Mouse (Mus musculus): ENCODE data around the gene Noa1. TPM values are rescaled to one million over a fixed set of nuclear protein-coding genes. Genes with fewer than 3 reads are reported as not detected.
A peak's percentile ranks its signal among the peaks of the same experiment; 100 is the strongest.

The Noa1 gene
- 35.9 and 39.6 TPM in 2 replicates for polyA plus RNA-seq (2016; fragmentation: Nextera tagmentation; extraction: Ambion mirVana)

DNA sequence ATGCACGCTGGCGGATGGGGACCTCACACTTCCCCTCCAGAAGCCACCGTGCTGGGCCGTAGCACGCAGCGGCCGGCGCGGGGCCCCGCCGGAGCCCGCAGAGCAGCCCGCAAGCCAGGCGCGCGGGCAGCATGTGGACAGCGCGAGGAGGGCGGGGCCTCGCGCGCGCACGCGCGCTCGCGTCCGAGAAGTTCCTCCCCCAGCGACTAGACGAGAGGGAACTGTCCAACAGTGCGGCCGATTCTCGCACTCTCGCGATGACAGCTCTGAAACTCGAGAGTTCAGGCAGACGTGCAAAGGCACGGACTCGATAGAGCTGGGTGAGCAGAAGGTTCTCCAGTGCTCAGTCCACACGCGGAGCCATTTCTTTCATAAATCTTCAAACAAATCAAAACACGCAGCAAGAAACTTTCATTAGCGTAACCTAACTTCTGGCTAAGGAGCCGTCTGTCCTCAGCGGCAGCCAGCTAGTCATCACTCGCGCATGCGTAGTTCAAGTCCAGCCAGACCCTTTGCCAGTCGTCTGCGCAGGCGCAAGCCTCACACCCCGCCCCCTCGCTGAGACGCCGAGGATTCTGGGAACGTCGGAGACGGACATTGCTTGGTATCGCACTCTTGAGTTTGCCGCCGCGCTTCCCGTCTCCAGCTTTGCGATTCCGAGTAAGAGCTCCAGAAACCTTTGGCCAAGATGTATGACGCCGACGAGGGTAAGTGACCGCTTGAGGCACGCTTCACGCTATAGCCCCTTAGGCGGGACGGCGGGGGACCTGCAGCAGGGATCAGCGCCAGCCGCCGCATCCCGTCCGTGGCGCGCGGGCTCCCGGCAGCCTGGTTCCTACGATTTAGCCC lies at the start of gene Noa1, which contains the start of gene Polr2b:
Gene Noa1 (minus strand): TSS at position 161 of the 849 bp plus-strand sequence.
Gene Polr2b (plus strand): TSS at position 224 of the 849 bp plus-strand sequence.
- H3K36me3 ChIP-seq: peaks cover 54% of the 10 kb centered on the region
- peak; percentile 98 for DNase-seq (ENCODE audit: low spot score)
- under 1% methylated on average over 85 of the region's 85 CpGs for WGBS

DNA sequence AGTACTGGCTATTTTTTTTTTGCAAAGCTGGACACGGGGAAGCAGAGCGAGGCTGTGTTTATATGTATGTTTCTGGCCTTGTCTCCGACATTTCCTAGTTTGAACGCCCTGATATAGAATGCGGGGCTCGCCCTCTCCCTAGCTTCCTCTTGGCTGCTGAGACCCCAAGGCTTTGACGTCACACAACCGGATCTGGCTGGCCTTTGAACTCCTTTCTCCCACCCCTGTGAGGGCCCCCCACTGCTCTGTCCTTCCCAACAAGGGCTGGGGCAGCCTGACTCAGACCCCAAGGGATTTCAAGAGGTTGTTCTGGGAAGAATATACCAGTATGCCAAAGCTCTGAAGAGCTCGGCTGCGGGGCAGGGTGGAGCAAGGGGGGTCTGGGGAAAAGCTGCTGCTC lies 48.5 kb upstream of the Noa1 start:
- H3K27ac ChIP-seq: peak overlapping the region; percentile 83
- H3K36me3 ChIP-seq: no peaks in the 10 kb centered on the region
- 5% methylated on average over 10 of the region's 10 CpGs for WGBS
- H3K4me3 ChIP-seq: peak overlapping the region; percentile 56
- H3K4me1 ChIP-seq (replicated peaks): peaks cover 14% of the 10 kb centered on the region
- H3K27me3 ChIP-seq (ENCODE audit: insufficient read depth, poor library complexity, severe bottlenecking): peaks cover 16% of the 10 kb centered on the region
- DNase-seq (ENCODE audit: low spot score): peak; percentile 67
- H3K9me3 ChIP-seq: no peaks in the 10 kb centered on the region

More for the DNA sequence above, at the start of gene Noa1, which contains the start of gene Polr2b:
- Histone ChIP-seq H3K9me3 (no peaks in the 10 kb centered on the region), H3K4me3 (peak within 1 kb of the TSS; percentile 97), H3K27ac (peak within 1 kb of the TSS; percentile 94), H3K27me3 (ENCODE audit: insufficient read depth, poor library complexity, severe bottlenecking) (no peaks in the 10 kb centered on the region), H3K4me1 (replicated peaks) (peaks cover 30% of the 10 kb centered on the region)

DNA sequence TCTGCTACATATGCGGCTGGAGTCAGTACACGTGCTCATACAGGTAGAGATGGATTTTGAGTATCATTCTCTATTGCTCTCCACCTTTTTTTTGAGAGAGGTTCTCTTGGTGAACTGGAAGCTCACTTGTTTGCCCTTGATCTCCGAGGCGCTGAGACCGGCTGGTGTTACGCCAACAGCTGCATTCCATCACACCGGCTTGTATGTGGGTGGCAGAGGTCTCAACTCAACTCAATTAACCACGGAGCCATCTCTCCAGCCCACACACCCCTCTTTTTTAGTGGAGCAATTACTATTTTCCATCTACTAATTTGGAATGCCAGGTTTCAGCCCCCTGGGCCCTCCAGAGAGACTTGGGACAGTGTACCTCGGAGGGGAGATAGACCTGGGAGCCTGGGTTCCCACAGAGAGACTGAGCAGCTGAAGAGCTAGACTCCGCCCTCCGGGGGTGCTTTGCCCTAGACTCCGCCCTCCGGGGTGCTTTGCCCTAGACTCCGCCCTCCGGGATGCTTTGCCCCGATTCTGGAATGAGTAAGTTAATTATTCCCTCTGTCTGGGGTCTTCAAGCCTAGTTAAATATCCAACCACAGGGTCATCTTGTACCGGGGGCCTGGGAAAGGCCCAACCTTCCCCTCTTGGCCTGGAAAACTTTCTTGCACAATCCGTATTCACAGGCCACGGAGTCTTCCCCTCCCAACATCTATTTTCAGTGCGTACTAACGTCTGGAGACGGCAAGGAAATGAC lies 47.7 kb upstream of the Noa1 start:
- no peaks in the 10 kb centered on the region for H3K9me3 ChIP-seq
- H3K4me1 ChIP-seq (replicated peaks): peaks cover 14% of the 10 kb centered on the region
- peak overlapping the region; percentile 56 for H3K4me3 ChIP-seq
- H3K36me3 ChIP-seq: no peaks in the 10 kb centered on the region
- WGBS: 14% methylated on average over 22 of the region's 22 CpGs
- DNase-seq (ENCODE audit: low spot score): peak; percentile 58
- H3K27ac ChIP-seq: peak overlapping the region; percentile 83
- peaks cover 16% of the 10 kb centered on the region for H3K27me3 ChIP-seq (ENCODE audit: insufficient read depth, poor library complexity, severe bottlenecking)

DNA sequence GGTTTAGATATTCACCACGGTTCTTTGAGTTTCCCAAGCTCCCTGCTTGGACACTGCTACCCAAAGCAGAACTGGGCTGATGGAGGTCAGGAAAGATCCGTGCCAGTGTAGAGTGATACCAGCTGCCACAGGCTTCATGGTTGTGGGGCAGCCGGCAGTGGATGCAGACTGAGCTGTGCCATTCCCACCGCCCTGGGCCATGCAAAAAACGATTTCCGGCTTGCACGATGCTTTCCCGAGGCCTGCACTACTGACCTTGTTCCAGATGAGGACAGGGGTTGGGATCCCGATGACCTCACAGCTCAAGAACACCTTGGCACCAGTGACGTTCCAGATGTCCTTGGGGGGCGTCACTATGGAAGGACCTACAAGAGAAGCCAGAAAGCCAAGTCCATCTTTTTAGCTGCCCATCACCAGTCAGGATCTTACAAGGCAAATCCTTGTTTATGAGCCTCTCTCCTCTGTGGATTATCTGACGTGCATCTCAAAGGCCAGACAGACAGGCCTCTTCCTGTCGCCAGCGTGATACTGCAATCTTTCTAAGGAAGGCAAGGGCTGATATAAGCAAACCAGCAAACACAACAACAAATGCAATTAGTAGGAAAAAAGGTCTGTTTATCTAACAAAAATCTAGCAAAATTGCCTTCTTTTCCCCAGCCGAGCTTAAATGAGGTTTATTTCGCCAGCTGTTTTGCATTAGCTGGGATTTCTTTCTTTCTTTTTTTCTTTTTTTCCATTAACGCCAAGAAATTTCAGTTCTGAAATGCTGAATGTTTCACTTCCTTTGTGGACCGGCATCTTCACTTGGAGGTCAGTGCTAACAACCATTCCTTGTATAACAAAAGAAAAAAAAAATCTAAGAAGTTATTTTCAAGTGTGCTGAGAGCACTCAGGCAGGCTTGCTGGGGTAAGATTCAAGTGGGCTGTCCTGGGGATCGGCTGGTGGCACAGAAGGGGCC lies 45.7 kb upstream of the Noa1 start:
- H3K9me3 ChIP-seq: no peaks in the 10 kb centered on the region
- 78% methylated on average over 19 of the region's 19 CpGs for WGBS
- no peak for DNase-seq (ENCODE audit: low spot score)
- peaks cover 8% of the 10 kb centered on the region for H3K36me3 ChIP-seq
- no peak overlapping the region for H3K4me3 ChIP-seq
- H3K4me1 ChIP-seq (replicated peaks): peaks cover 14% of the 10 kb centered on the region
- peaks cover 16% of the 10 kb centered on the region for H3K27me3 ChIP-seq (ENCODE audit: insufficient read depth, poor library complexity, severe bottlenecking)
- 0 out of 2 replicates have a peak overlapping the region, but pooled peaks have one; percentile 1 for H3K27ac ChIP-seq

DNA sequence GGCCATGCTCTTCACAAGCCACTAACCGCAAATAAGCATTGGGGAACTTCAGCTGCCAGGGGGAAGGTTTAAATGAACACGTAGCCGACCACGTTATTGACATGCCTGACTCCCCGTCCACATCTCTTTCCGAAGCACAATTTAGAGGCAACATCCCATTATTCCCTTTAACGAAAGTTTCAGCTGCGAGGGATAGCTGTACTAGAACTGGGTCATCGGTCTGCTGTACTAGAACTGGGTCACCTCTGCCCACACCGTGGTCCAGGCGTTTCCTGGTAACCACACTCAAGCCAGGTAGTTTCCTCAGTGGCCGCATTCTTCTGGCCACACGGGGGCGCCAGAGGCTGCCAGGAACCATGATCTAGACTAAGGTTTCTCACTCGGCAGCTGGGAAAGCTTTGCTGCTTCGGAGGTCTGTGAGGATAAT lies 44.5 kb upstream of the Noa1 start:
- Histone ChIP-seq H3K36me3 (peaks cover 20% of the 10 kb centered on the region), H3K4me3 (peak overlapping the region; percentile 16; the same call in 1 of the 2 replicates), H3K4me1 (replicated peaks) (peaks cover 14% of the 10 kb centered on the region), H3K27me3 (ENCODE audit: insufficient read depth, poor library complexity, severe bottlenecking) (peaks cover 16% of the 10 kb centered on the region), H3K9me3 (no peaks in the 10 kb centered on the region), H3K27ac (no peak overlapping the region)
- DNase-seq (ENCODE audit: low spot score): peak; percentile 89
- WGBS: 10% methylated on average over 16 of the region's 16 CpGs

DNA sequence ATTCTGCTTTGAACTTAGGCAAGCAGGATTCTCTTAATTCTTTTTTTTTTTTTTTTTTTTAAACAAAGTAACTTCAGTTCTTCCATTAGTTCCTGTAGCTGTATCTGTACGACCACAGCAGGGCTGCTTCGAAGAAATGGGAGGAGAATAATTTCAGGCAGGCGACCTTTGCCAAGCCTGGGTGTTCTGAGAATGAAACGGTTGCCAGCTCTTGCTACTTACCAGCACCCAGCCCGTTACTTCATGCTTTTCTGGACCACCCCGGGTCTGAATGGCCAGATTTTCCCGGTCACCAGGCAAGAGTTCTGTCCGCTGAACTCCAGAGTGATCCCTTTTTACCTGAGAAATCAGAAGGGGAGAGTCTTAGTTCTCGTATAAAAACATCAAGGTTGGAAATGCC lies 41.8 kb upstream of the Noa1 start:
- no peak for DNase-seq (ENCODE audit: low spot score)
- peaks cover 47% of the 10 kb centered on the region for H3K36me3 ChIP-seq
- WGBS: 83% methylated on average over 9 of the region's 9 CpGs
- no peaks in the 10 kb centered on the region for H3K9me3 ChIP-seq
- no peak overlapping the region for H3K27ac ChIP-seq
- no peak overlapping the region for H3K4me3 ChIP-seq
- peaks cover 7% of the 10 kb centered on the region for H3K27me3 ChIP-seq (ENCODE audit: insufficient read depth, poor library complexity, severe bottlenecking)
- no peaks in the 10 kb centered on the region for H3K4me1 ChIP-seq (replicated peaks)

DNA sequence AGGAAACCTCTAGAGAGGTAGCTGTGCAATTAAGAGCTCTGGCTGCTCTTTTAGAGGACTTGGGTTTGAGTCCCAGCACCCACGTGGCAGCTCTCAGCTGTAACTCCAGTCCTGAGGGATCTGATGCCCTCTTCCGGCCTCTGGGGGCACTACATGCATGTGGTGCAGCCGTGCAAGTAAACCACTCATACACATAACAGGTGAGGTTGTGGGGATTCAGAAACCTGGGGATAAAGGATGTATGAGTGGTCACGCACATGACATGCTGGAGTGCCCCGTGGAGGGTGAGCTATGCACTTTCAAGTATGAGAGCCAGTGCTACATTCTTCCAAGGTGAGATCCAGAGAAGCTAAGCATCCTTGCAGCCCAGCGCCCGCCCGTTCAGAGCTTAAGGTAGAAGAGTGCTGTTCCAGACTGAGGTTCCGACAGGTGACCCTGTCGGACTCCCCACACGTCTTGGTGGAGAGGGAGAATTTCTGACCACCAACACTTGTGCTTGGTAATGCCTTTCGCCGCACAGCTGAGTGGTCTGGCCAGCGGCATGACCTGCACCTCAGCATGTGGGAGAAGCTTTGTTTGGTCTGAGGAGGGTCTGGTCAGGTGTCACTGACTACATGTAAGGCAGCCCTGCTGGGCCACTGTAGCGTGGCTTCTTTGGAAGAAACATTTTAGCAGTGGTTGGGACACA lies 40.2 kb upstream of the Noa1 start:
- no peak for DNase-seq (ENCODE audit: low spot score)
- no peak overlapping the region for H3K27ac ChIP-seq
- H3K27me3 ChIP-seq (ENCODE audit: insufficient read depth, poor library complexity, severe bottlenecking): peaks cover under 1% of the 10 kb centered on the region; the same call in 1 of the 2 replicates
- 93% methylated on average over 15 of the region's 15 CpGs for WGBS
- H3K4me1 ChIP-seq (replicated peaks): no peaks in the 10 kb centered on the region
- H3K36me3 ChIP-seq: peaks cover 63% of the 10 kb centered on the region
- no peaks in the 10 kb centered on the region for H3K9me3 ChIP-seq
- H3K4me3 ChIP-seq: no peak overlapping the region

DNA sequence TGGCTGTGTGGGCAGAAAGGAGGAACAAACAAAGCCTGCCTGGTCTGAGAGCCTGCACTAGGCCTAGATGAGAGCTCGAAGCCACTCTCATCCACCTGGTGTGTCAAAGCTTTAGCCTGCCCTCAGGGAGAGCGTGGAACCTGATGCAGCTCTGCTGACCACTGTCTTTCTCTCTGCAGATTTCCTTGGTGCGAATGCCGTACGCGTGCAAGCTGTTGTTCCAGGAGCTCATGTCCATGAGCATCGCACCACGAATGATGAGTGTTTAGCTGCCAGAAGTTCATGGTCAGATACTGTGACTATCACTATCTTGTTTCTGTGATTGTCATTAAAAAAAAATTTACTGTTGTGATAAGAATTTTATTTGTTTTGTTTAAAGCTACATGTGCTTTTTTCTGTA lies 39.0 kb upstream of the Noa1 start:
- WGBS: 94% methylated on average over 8 of the region's 8 CpGs
- Histone ChIP-seq H3K9me3 (no peaks in the 10 kb centered on the region), H3K4me1 (replicated peaks) (no peaks in the 10 kb centered on the region), H3K27me3 (ENCODE audit: insufficient read depth, poor library complexity, severe bottlenecking) (no peaks in the 10 kb centered on the region), H3K27ac (no peak overlapping the region), H3K4me3 (no peak overlapping the region), H3K36me3 (peaks cover 75% of the 10 kb centered on the region)
- DNase-seq (ENCODE audit: low spot score): no peak

DNA sequence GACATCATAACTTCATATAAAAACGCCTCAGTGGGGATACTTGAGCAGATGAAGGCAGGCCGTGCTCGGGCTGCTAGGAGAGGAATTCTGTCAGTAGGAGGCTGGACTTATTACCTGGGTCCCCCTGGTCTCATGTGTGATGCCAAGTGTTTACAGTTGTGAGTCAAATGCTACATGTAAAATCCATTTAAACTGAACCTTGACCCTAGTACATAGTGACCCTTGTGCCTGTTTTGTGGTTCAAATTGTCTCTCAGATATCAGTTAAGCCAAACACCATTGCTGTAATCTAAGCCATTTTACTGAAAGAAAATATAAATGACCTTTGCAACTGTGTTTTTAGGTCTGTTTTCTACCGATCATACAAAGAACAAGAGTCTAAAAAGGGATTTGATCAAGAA lies 30.1 kb upstream of the Noa1 start:
- peaks cover 100% of the 10 kb centered on the region for H3K36me3 ChIP-seq
- no peaks in the 10 kb centered on the region for H3K4me1 ChIP-seq (replicated peaks)
- no peaks in the 10 kb centered on the region for H3K27me3 ChIP-seq (ENCODE audit: insufficient read depth, poor library complexity, severe bottlenecking)
- 91% methylated on average over 4 of the region's 4 CpGs for WGBS
- H3K4me3 ChIP-seq: no peak overlapping the region
- no peak for DNase-seq (ENCODE audit: low spot score)
- no peak overlapping the region for H3K27ac ChIP-seq
- no peaks in the 10 kb centered on the region for H3K9me3 ChIP-seq

DNA sequence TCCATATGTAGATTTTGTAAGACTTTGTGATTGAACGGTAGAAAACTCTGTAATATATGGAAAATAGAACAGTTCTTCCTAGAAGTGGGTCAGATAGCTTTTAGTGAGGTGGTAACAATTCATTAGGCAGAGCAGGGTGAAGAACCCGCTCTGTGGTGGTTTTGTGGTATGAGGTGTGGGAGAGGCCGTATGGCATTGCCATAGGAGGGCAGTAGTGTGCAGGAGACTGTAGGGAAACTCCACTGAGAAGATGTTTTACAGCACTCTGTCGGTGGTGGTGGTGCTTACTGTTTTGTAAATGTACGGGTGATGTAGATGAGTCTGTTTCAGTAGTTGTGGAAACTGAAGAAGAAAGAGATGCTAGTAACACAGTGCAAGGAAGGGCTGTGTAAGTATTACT lies 20.3 kb upstream of the Noa1 start:
- Histone ChIP-seq H3K4me3 (no peak overlapping the region), H3K36me3 (peaks cover 99% of the 10 kb centered on the region), H3K27ac (no peak overlapping the region), H3K4me1 (replicated peaks) (no peaks in the 10 kb centered on the region), H3K27me3 (ENCODE audit: insufficient read depth, poor library complexity, severe bottlenecking) (no peaks in the 10 kb centered on the region), H3K9me3 (no peaks in the 10 kb centered on the region)
- DNase-seq (ENCODE audit: low spot score): no peak
- WGBS: 81% methylated on average over 5 of the region's 5 CpGs

DNA sequence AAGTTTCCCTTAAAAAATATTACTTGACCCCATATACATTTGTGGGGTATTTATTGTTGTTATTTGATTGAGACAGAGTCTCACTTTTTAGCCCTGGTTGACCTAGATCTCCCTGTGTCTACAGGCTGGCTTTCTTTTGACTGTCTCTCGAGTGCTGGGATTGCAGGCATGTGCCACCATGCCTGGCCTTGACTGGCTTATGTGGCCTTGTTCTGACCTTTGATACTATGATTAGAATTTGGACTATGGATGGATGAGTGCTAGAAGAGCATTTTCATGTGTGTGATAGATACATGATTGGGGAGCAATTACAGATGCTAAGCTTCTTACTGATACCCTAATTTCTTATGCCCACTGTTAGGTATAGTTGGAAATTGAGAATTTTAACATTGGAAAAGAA lies 15.1 kb upstream of the Noa1 start:
- H3K4me1 ChIP-seq (replicated peaks): no peaks in the 10 kb centered on the region
- peaks cover 100% of the 10 kb centered on the region for H3K36me3 ChIP-seq
- H3K4me3 ChIP-seq: no peak overlapping the region
- no peaks in the 10 kb centered on the region for H3K27me3 ChIP-seq (ENCODE audit: insufficient read depth, poor library complexity, severe bottlenecking)
- no peaks in the 10 kb centered on the region for H3K9me3 ChIP-seq
- no peak overlapping the region for H3K27ac ChIP-seq
- DNase-seq (ENCODE audit: low spot score): no peak
- WGBS: 89% methylated on average over 1 of the region's 1 CpGs

DNA sequence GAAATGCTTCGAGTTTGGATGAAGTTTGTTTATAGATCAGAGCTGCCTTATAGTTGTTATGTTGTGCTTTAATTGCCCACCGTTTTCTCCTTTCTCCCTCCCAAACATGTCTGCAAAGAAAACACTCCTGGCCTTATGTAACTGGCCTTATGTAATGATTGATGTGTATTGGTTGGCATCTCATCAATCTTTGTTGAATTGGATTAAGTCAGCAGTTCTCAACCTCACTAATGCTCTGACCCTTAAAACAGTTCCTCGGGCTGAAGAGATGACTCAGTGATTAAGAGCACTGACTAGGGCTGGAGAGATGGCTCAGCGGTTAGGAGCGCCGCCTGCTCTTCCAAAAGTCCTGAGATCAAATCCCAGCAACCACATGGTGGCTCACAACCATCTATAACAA lies 5.1 kb upstream of the Noa1 start:
- Histone ChIP-seq H3K27ac (no peak overlapping the region), H3K36me3 (peaks cover 77% of the 10 kb centered on the region), H3K9me3 (no peaks in the 10 kb centered on the region), H3K27me3 (ENCODE audit: insufficient read depth, poor library complexity, severe bottlenecking) (no peaks in the 10 kb centered on the region), H3K4me1 (replicated peaks) (peaks cover 10% of the 10 kb centered on the region), H3K4me3 (no peak overlapping the region)
- DNase-seq (ENCODE audit: low spot score): no peak
- WGBS: 92% methylated on average over 6 of the region's 6 CpGs

Measured in hindbrain, embryonic 10.5 days (tissue).